Mouse (Mus musculus) lung, embryonic 15.5 days (tissue): ENCODE data around the gene Gm7073. TPM values are rescaled to one million over a fixed set of nuclear protein-coding genes. Genes with fewer than 3 reads are reported as not detected.
A peak's percentile ranks its signal among the peaks of the same experiment; 100 is the strongest.

Experiments
- ATAC-seq: fragments of 200-750 bp; cut with Nextera tagmentation; 2 replicates; pipeline ENCODE4 v1.8.0; 2017; ENCODE audit warnings: moderate number of reproducible peaks, borderline replicate concordance; ENCODE audit not compliant: low FRiP score, low TSS enrichment; ENCODE audit errors: extremely low read depth
- H3K27ac ChIP-seq: fragments of 300-500 bp; sonication (generic); 2 replicates; pipeline ENCODE4 v1.5.1; 2015; ENCODE audit warnings: moderate library complexity, mild to moderate bottlenecking, inconsistent platforms
- H3K27me3 ChIP-seq: fragments of 300-500 bp; sonication (generic); 2 replicates; pipeline ENCODE4 v1.6.1; 2015; ENCODE audit warnings: inconsistent platforms
- H3K36me3 ChIP-seq: fragments of 300-500 bp; sonication (generic); 2 replicates; pipeline ENCODE4 v1.6.1; 2015; ENCODE audit warnings: inconsistent platforms
- H3K4me1 ChIP-seq: fragments of 300-500 bp; sonication (generic); 2 replicates; pipeline ENCODE4 v1.6.1; 2015; ENCODE audit warnings: inconsistent platforms
- H3K4me2 ChIP-seq: fragments of 300-500 bp; sonication (generic); 2 replicates; pipeline ENCODE4 v1.6.1; 2015; ENCODE audit warnings: inconsistent platforms, mild to moderate bottlenecking, moderate library complexity
- H3K4me3 ChIP-seq: fragments of 300-500 bp; sonication (generic); 2 replicates; pipeline ENCODE4 v1.5.1; 2015; ENCODE audit warnings: mild to moderate bottlenecking, inconsistent platforms
- H3K9ac ChIP-seq: fragments of 300-500 bp; sonication (generic); 2 replicates; pipeline ENCODE4 v1.6.1; 2015; ENCODE audit warnings: inconsistent platforms
- H3K9me3 ChIP-seq: fragments of 300-500 bp; sonication (generic); 2 replicates; pipeline ENCODE4 v1.6.1; 2016; ENCODE audit warnings: inconsistent platforms
- WGBS: fragments of 180-500 bp; shearing (Covaris S2); methylation state at CpG from one replicate; pipeline ENCODE4 v1.1.7; 2015; 5-methylcytosine and 5-hydroxymethylcytosine counted together
- microRNA counts: library from miRNA; unstranded; fragments of <30 nt; microRNA quantifications from one replicate; lab custom pipeline; 2016
- microRNA-seq: library from miRNA; unstranded; fragments of <30 nt; microRNA quantifications from one replicate; pipeline ENCODE4, GENCODE M21; 2016
- polyA plus RNA-seq: library from polyadenylated mRNA; unstranded; fragments of >200 nt; fragmentation: Nextera tagmentation; extraction: Ambion mirVana; gene quantifications from 2 replicates; pipeline ENCODE4 v1.2.1, GENCODE M21; 2015

The Gm7073 gene
- polyA plus RNA-seq, 1 experiment from 2014 or later = not detected

GRCm38 (mm10) chrX:60495308-60495707 is 43.7 kb downstream of the Gm7073 start:
- Histone ChIP-seq H3K9ac (no peak overlapping the region), H3K4me1 (no peaks in the 10 kb centered on the region), H3K36me3 (no peaks in the 10 kb centered on the region), H3K27me3 (no peaks in the 10 kb centered on the region), H3K9me3 (no peaks in the 10 kb centered on the region), H3K4me2 (no peak overlapping the region), H3K4me3 (no peak overlapping the region), H3K27ac (no peak overlapping the region)
- ATAC-seq = no peak

DNA sequence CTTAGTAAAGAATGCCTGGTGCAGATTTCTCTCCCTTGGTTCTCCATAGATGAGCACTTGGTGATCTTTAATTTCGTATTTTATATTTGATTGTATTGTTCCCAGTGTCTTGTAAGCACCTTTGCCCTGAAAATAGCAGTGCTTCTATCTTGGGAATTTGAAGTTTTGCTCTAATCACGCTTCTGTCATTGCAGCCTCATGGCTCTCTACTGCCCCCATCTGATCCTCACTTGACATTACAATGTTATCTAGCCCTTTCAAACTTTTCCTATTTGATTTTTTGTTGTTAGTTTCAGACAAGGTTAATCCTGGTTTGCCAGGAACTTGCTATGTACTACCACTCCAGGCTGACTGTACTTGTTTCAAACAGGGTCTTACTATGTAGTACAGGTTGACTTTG is 75.3 kb downstream of the Gm7073 start:
- Histone ChIP-seq H3K27ac (no peak overlapping the region), H3K9ac (no peak overlapping the region), H3K4me3 (no peak overlapping the region), H3K36me3 (no peaks in the 10 kb centered on the region), H3K27me3 (no peaks in the 10 kb centered on the region), H3K4me2 (no peak overlapping the region), H3K9me3 (no peaks in the 10 kb centered on the region), H3K4me1 (no peaks in the 10 kb centered on the region)
- WGBS = 3% methylated on average over 2 of the region's 2 CpGs
- no peak for ATAC-seq

- no peaks in the 10 kb centered on the region for H3K9me3 ChIP-seq
- no peak overlapping the region for H3K4me3 ChIP-seq
- no peak overlapping the region for H3K27ac ChIP-seq
- no peak overlapping the region for H3K9ac ChIP-seq
- H3K27me3 ChIP-seq = no peaks in the 10 kb centered on the region
- no peaks in the 10 kb centered on the region for H3K4me1 ChIP-seq
- no peak overlapping the region for H3K4me2 ChIP-seq
- 69% methylated on average over 4 of the region's 4 CpGs for WGBS
- H3K36me3 ChIP-seq = no peaks in the 10 kb centered on the region
- ATAC-seq = no peak
Measured at GRCm38 (mm10) chrX:60414563-60415111, 124.4 kb downstream of the Gm7073 start.

GRCm38 (mm10) chrX:60405681-60406080 is 133.4 kb downstream of the Gm7073 start:
- no peaks in the 10 kb centered on the region for H3K9me3 ChIP-seq
- no peak overlapping the region for H3K27ac ChIP-seq
- H3K4me2 ChIP-seq = no peak overlapping the region
- H3K9ac ChIP-seq = no peak overlapping the region
- no peaks in the 10 kb centered on the region for H3K4me1 ChIP-seq
- no peak for ATAC-seq
- H3K36me3 ChIP-seq = no peaks in the 10 kb centered on the region
- 70% methylated on average over 4 of the region's 4 CpGs for WGBS
- H3K4me3 ChIP-seq = no peak overlapping the region
- H3K27me3 ChIP-seq = no peaks in the 10 kb centered on the region

- Histone ChIP-seq H3K27me3 (no peaks in the 10 kb centered on the region), H3K4me2 (peak overlapping the region; percentile 40), H3K27ac (peak overlapping the region; percentile 95), H3K9ac (peak overlapping the region; percentile 84), H3K36me3 (no peaks in the 10 kb centered on the region), H3K4me1 (no peaks in the 10 kb centered on the region), H3K4me3 (peak overlapping the region; percentile 64), H3K9me3 (no peaks in the 10 kb centered on the region)
- WGBS = 11% methylated on average over 17 of the region's 17 CpGs
- ATAC-seq = peak; percentile 94
Measured at GRCm38 (mm10) chrX:60404668-60405044, 134.4 kb downstream of the Gm7073 start.

- Histone ChIP-seq H3K4me1 (no peaks in the 10 kb centered on the region), H3K27ac (peak overlapping the region; percentile 95), H3K36me3 (no peaks in the 10 kb centered on the region), H3K27me3 (no peaks in the 10 kb centered on the region), H3K4me3 (peak overlapping the region; percentile 64), H3K4me2 (peak overlapping the region; percentile 68), H3K9ac (peak overlapping the region; percentile 84), H3K9me3 (no peaks in the 10 kb centered on the region)
- 12% methylated on average over 52 of the region's 126 CpGs for WGBS
- peak; percentile 90 for ATAC-seq
Measured at GRCm38 (mm10) chrX:60403764-60404667, 135.0 kb downstream of the Gm7073 start.

- no peaks in the 10 kb centered on the region for H3K9me3 ChIP-seq
- H3K4me1 ChIP-seq = no peaks in the 10 kb centered on the region
- H3K27ac ChIP-seq = peak overlapping the region; percentile 47
- H3K27me3 ChIP-seq = no peaks in the 10 kb centered on the region
- peak overlapping the region; percentile 68 for H3K4me2 ChIP-seq
- no peak; the same call in 1 of the 2 replicates for ATAC-seq
- 25% methylated on average over 42 of the region's 46 CpGs for WGBS
- peak overlapping the region; percentile 52 for H3K9ac ChIP-seq
- H3K36me3 ChIP-seq = no peaks in the 10 kb centered on the region
- H3K4me3 ChIP-seq = peak overlapping the region; percentile 64
Measured at GRCm38 (mm10) chrX:60403062-60403763, 135.8 kb downstream of the Gm7073 start.

DNA sequence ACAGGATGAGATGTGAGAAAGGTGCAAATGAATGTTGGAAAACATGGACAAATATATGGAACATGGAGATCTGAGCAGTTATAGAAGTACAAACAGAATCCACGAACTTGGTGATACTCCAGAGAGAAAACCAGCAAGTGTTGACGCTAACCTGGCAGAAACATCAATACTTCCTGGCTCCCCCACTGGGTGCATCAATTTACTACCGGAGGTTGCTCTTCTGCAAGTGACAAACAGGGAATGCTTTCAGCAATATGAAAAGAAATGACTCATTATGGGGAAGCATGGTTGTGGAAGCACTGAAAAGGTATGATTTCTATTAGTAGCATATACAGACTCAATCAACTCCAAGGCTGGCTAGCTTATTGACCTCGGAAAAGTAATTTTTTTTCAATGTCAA is 144.8 kb downstream of the Gm7073 start:
- ATAC-seq = no peak
- Histone ChIP-seq H3K4me2 (no peak overlapping the region), H3K4me3 (no peak overlapping the region), H3K27ac (no peak overlapping the region), H3K9me3 (no peaks in the 10 kb centered on the region), H3K9ac (no peak overlapping the region), H3K27me3 (no peaks in the 10 kb centered on the region), H3K4me1 (no peaks in the 10 kb centered on the region), H3K36me3 (no peaks in the 10 kb centered on the region)
- WGBS = 68% methylated on average over 4 of the region's 4 CpGs

DNA sequence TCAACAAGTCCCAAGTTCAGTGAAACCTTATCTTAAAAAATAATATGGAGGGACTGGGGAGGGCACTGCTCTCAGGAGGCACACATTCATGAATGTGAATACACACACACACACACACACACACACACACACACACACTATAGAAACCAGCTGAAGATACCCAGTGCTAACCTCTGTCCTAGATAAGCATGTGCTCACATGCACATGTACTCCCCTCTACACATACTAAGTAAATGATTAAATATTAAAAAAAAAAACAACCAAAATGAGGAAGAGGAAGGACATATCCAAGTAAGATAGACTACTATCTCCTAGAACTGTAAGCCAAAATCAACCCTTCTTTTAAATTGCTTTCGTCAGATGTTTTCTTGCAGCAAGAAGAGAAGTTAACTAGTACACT is 152.2 kb downstream of the Gm7073 start:
- no peaks in the 10 kb centered on the region for H3K27me3 ChIP-seq
- H3K4me2 ChIP-seq = no peak overlapping the region
- WGBS = 78% methylated on average over 1 of the region's 1 CpGs
- no peak overlapping the region for H3K27ac ChIP-seq
- no peaks in the 10 kb centered on the region for H3K36me3 ChIP-seq
- H3K4me1 ChIP-seq = no peaks in the 10 kb centered on the region
- H3K4me3 ChIP-seq = no peak overlapping the region
- H3K9ac ChIP-seq = no peak overlapping the region
- ATAC-seq = no peak
- H3K9me3 ChIP-seq = no peaks in the 10 kb centered on the region

MicroRNAs within 50 kb of the gene (microRNA counts, 519-probe panel; counts per million panel counts)
- microRNA mmu-miR-505 (lab: Ali Mortazavi, UCI) = 2,333 counts per million, percentile 37 among the panel's probes with 10 or more counts

Small RNA genes lying within 50 kb of the gene (microRNA-seq; reads per million reads assigned to microRNA genes)
- gene Mir505 = 80.8 reads per million, percentile 50 among the genes with 10 or more reads in this experiment

Other genes starting within 250 kb of the Gm7073 start
- 7.2 and 7.8 TPM in 2 replicates for gene Atp11c, start 53.4 kb upstream of the Gm7073 start, polyA plus RNA-seq